Mouse (Mus musculus): ENCODE data around the gene Vil1.
A peak's percentile ranks its signal among the peaks of the same experiment; 100 is the strongest.

Vil1 gene

DNA sequence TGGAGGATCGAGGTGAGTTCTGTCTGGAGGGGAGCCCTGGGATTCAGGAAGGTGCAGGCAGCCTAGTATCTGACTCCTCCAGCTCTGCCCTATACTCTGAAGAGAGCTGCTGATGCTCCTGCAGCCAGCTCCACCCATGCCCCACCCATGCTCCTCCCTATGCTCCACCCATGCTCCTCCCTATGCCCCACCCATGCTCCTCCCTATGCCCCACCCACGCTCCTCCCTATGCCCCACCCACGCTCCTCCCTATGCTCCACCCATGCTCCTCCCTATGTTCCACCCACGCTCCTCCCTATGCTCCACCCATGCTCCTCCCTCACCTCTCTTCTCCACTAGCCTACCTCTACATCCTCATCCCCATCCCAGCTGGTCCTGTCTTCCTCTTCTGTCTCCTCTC lies 6.0 kb downstream of the Vil1 start:
- DNase-seq (ENCODE audit: low spot score), result no peak

DNA sequence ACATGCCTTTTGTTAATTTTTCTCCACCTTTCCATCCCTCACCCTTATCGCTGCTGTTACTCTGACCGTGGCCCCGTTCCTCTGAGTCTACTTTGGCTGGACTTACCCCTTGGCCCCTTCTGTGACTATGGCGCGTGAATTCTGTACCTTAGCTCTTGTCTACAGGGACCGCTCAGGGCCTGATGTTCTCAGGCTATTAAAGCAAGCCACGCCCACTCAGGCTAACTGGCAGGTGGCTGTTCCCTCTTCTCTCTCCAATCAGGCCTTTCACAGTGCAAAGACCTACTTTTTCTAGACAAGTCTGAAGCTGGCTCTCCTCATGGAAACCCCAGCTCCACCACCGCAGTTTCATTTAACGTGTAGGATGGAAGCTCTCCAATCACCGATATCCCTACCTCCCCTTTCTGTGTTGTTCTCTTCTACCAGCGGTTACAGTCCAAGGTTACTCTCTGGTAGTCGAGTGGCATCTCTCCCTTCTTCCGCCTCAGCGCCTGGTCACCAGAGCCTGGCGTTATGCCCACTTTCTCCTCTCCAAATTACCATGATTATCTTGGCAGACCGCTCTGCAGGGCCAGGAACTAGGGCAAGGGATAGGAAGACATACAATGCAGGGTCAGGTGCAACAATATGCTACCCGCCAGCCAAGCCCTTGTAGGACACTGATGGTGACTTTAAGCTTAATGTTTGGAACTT lies 9.7 kb downstream of the Vil1 start:
- peak; percentile 26 for DNase-seq (ENCODE audit: low spot score)

DNA sequence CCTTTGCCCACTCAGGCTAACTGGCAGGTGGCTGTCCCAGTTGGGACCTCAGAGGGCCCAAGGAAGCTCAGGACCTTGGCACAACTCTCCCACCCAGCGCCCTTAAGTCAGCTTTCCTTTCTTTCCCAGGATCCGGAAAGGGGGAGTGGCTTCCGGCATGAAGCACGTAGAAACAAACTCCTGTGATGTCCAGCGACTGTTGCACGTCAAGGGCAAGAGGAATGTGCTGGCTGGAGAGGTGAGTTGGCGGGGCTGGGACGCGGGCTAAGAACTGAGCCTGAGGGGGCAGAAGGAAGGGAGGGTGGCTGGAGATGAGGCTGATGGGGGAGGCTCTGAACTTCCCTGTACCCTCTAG lies 10.2 kb downstream of the Vil1 start:
- DNase-seq (ENCODE audit: low spot score), result no peak

DNA sequence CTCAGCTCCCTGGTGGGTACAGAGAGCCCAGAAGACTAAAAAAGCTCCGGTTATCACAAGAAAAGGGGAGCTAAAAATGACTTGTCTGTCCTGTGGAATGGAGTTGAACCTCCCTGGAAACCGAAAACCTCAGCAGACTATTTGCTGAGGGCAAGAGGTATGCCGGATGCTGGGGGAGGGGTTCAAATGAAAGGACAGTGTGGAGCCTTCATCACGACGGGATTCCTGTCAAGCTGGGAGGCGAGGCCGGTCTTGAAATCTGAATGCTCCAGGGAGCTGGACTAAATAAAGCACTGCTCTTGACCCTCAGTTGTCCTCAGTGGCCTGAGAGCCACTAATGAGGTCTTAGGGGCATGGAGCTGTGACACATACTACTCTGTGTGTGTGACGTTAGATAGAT lies 14.0 kb downstream of the Vil1 start:
- DNase-seq (ENCODE audit: low spot score), result no peak

DNA sequence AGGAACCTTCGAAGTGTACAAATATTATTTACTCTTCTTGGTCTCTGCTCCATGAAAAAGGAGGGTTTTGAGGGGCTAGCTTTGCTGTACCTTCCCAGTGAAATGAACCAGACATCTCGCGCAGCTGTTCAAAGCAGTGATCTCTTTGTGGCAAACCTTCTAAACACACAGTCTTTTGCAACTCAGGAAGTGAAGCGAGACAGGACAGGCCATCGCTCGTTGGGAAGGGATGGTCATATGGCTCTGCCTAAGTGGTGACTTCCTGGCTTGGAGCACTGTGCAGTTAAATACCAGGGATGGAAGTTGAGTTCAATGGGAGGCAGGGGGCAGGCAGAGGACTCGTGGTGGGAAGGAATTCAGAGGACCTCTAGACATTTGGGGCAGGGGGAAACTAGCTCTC lies 16.7 kb downstream of the Vil1 start:
- no peak for DNase-seq (ENCODE audit: low spot score)

DNA sequence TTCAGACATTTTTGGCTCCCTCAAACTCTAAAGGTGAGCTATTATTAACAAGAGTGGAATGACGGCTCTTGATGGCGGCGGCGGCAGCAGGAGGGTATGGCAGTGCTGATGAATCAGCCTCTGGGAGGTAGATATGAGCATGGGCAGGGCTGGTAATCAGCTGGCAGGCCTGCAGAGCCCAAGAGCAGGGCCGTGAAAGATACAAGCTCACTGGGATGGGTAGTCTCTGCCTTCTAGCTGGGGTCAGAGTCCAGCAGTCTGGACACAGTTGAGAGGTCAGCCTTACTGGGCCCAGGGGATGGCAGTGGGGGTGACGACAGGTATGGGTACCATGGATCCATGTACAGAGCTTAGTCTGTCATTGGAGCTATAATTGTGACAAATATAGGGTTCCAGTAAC lies 24.0 kb downstream of the Vil1 start:
- no peak for DNase-seq (ENCODE audit: low spot score)

DNA sequence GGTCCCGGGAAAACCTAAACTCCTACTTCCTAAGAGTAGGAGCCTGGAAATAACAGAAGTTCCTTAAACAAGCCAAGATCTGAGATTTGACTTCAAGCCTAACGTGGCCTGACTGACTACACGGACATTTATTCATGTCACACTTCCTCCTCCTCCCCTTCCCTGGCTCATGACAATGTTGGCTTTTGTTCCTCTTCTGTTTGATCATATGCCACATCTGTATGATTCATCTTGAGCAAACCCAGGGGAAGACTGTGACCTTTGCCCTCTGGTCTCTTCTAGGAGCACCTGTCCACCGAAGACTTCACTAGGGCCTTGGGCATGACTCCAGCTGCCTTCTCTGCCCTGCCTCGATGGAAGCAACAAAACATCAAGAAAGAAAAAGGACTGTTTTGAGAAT lies 25.4 kb downstream of the Vil1 start:
- DNase-seq (ENCODE audit: low spot score), result no peak

DNA sequence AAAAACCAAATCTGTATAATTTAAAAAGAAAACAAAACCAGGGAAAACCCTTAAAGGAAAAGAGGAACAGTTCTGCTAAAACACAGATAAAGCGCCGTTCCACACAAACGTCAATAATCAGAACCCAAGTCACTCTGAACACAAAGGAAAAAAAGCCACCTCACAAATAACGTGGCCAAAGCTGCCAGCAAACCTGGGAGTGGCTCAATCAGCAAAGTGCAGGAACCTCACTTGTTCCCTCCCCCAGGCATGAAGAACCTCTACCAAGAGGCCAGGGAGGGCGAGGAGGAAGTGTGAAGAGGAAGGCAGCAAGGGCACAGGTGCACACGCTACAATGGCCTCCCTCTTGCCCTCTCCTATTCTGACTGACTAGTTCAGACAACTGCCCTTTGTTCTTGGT lies 26.4 kb downstream of the Vil1 start:
- DNase-seq (ENCODE audit: low spot score), result no peak

DNA sequence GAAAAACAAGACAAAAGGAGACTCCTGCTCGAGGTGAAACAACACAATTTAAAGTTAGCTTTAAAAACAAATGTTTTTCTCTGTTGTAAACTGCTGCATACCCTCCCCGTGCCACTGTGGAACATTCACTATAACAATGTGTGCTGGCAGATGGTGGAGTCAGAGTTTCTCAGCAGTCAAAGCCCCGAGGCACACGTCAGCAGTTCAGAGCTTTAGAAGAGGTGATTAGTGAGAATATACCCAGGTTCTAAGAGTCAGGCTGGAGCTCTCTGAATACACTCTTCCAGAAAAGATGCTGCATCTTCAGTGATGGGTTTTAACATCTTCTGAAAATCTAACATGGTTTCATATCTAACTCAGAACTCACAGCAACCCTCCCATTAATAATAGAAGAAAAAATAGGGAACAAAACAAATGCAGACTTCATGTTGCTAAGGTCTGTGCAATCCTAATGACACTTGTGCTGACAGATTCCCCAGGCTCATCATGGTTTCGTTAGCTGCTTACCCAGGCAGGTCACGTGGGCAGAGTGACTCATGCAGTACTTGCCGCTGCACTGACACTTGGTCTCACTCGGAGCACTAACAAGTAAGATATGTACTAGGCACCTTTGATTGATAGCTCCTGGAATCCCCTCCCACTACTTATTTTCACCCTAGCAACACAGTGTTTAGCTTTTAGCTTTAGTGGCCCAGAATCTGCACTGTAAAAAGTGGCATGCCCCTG lies 28.7 kb downstream of the Vil1 start:
- no peak for DNase-seq (ENCODE audit: low spot score)

DNA sequence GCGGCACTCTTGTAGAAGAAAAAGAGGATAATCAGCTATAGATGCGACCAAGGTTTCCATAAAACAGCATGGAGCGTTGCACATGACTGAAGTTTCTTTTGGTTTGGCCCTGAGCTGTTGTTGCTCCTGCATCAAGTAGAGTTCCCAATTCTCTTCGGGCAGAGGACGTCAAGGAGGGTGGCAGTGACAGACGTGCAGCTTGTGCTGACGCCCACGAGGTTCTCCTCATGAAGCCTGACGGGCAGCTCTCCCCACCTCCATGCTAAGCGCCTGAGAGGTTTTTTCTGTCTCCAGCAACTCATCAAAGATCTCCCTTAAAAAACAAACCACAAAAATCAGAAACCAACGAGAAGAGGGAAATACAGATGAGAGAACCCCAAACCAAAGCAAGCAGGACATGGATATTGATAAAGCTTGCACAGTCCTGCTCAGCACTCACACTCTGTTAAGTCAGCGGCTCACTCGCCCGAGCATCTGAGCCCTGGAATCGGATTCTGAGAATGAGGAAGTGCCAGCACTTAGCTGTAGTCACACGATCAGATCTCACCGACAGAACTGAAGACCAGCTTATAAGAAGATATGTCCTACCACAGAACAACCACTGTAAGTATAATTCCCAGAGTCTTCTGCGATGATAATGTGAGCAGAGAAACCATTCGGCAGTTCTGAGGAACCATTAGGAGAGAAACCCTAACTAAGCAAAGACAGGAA lies 30.1 kb downstream of the Vil1 start:
- no peak for DNase-seq (ENCODE audit: low spot score)

DNA sequence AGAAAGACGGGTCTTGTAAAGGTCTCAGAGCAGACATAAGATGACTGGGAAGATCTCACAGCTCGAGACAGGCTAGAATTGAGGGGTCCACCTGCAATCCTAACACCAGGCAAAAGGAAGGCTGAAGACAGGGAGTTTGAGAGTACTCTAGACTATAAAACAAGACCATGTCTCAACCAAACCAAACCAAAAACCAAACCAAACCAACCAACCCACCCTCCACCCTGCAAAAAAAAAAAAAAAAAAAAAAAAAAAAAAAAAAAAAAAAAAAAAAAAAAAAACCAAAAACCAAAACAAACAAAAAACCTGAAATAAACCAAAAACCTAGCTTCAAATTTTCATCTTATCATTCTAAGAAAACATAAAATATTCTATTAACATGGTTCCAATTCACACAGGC lies 35.4 kb downstream of the Vil1 start:
- DNase-seq (ENCODE audit: low spot score), result no peak

DNA sequence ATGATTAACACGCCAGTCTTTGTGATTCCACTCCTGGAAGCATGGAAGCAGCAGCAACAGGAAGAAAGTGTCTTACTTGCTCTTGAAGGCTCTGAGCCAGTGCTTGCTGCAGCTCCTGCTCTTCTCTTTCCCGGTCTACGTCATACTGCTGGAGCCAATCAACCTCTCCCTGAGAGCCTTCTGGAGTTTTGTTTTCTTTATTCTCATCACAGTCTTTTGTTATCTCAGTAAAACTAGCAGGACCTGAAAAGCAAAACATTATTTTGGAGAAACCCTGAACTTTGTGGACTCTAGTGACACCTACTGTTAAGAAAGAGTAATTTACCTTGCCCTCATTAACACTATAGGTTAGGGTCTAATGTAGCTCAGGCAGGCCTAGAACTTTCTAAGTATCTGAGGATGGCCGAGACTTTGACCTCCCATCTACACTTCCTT lies 43.5 kb downstream of the Vil1 start:
- no peak for DNase-seq (ENCODE audit: low spot score)

DNA sequence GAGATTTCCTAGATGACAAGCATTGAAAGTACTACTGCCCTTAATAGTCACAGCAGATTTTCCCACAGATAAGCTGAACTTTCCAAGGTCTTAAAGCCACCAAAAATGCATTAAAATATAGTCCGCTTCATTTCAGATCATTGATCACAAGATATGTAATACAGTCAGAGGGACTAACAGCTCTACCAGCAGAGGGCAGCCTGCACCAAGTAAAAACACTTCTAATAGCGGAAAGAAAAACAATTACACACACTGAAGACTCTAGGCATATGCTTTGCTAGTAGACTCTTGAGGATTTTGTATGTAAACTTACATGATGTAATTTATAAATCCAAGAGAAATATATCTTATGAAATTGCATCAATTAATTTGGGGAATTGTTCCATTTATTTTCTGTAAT lies 51.1 kb downstream of the Vil1 start:
- peak; percentile 31 for DNase-seq (ENCODE audit: low spot score)
